Mouse (Mus musculus) CH12.LX (cell line): ENCODE results near the gene Pdzd8.

Source experiments
- CTCF ChIP-seq, 2 experiments: IDR thresholded peaks in 1 of 2; conservative IDR thresholded peaks in 1 of 2; 2 replicates each; pipeline ENCODE4 v1.5.1; 2011 to 2012; ENCODE audit warnings: low read depth in 2 of 2, low read length in 2 of 2, improper control_type of control experiment in 1 of 2, inconsistent platforms in 1 of 2, mild to moderate bottlenecking in 1 of 2, moderate library complexity in 1 of 2
- HCFC1 ChIP-seq: IDR thresholded peaks from 2 replicates; pipeline ENCODE4 v1.6.1; 2012; ENCODE audit warnings: low read depth, mild to moderate bottlenecking, inconsistent platforms, low read length, improper control_type of control experiment
- UBTF ChIP-seq: IDR thresholded peaks from 2 replicates; pipeline ENCODE4 v1.6.1; 2012; ENCODE audit warnings: low read depth, mild to moderate bottlenecking, inconsistent platforms, low read length, improper control_type of control experiment, moderate library complexity

- TF ChIP-seq HCFC1 (no peak), CTCF (conservative IDR thresholded peaks at IDR 0.05 in 1 of 2, IDR thresholded peaks at IDR 0.05 in 1 of 2; ENCODE audit: low read depth in 2 of 2, low read length in 2 of 2) (no peak), UBTF (no peak)
These were observed 25.4 kb upstream of the Pdzd8 start for GRCm38 (mm10) chr19:59371016-59371415.
